Mouse (Mus musculus) MEL (cell line): Measurements from ENCODE around the gene Prss44.

Experiments
- CHD1 ChIP-seq: IDR thresholded peaks from 2 replicates; pipeline ENCODE4 v1.6.1; 2012; ENCODE audit warnings: low read depth, mild to moderate bottlenecking, inconsistent platforms, low read length, improper control_type of control experiment
- CTCF ChIP-seq, 3 experiments: IDR thresholded peaks in 2 of 3; conservative IDR thresholded peaks in 1 of 3; 2 replicates each; pipeline ENCODE4 v1.5.1; 2011 to 2012; ENCODE audit warnings: low read length in 3 of 3, low read depth in 2 of 3, mild to moderate bottlenecking in 2 of 3, improper control_type of control experiment in 1 of 3, inconsistent platforms in 1 of 3, mixed read lengths in 1 of 3, moderate library complexity in 1 of 3; ENCODE audit not compliant: control insufficient read depth in 1 of 3, insufficient read depth in 1 of 3, poor library complexity in 1 of 3, severe bottlenecking in 1 of 3
- ELF1 ChIP-seq: IDR thresholded peaks from 2 replicates; pipeline ENCODE4 v1.6.1; 2014; ENCODE audit warnings: low read depth, mild to moderate bottlenecking, inconsistent platforms, low read length, improper control_type of control experiment, moderate library complexity
- EP300 ChIP-seq, 2 experiments: IDR thresholded peaks; 2 replicates each; pipeline ENCODE4 v1.6.1; 2011; ENCODE audit warnings: improper control_type of control experiment in 2 of 2, low read length in 2 of 2, low read depth in 1 of 2, mild to moderate bottlenecking in 1 of 2
- GATA1 ChIP-seq: IDR thresholded peaks from 2 replicates; pipeline ENCODE4 v1.6.1; 2011; ENCODE audit warnings: low read depth, low read length, improper control_type of control experiment
- NELFE ChIP-seq: IDR thresholded peaks from 2 replicates; pipeline ENCODE4 v1.6.1; 2011; ENCODE audit warnings: low read depth, low read length, improper control_type of control experiment
- POLR2A ChIP-seq, 2 experiments: IDR thresholded peaks; 2 replicates each; pipeline ENCODE4 v1.6.1; 2011 to 2012; ENCODE audit warnings: low read length in 2 of 2, mild to moderate bottlenecking in 2 of 2, control low read depth in 1 of 2, improper control_type of control experiment in 1 of 2, low read depth in 1 of 2, moderate library complexity in 1 of 2; ENCODE audit not compliant: control insufficient read depth in 1 of 2, insufficient read depth in 1 of 2, poor library complexity in 1 of 2
- POLR2AphosphoS2 ChIP-seq: IDR thresholded peaks from 2 replicates; pipeline ENCODE4 v1.6.1; 2011; ENCODE audit warnings: low read length, improper control_type of control experiment
- USF1 ChIP-seq: IDR thresholded peaks from 2 replicates; pipeline ENCODE4 v1.6.1; 2014; ENCODE audit warnings: low read depth, mild to moderate bottlenecking, inconsistent platforms, low read length, improper control_type of control experiment, moderate library complexity

DNA sequence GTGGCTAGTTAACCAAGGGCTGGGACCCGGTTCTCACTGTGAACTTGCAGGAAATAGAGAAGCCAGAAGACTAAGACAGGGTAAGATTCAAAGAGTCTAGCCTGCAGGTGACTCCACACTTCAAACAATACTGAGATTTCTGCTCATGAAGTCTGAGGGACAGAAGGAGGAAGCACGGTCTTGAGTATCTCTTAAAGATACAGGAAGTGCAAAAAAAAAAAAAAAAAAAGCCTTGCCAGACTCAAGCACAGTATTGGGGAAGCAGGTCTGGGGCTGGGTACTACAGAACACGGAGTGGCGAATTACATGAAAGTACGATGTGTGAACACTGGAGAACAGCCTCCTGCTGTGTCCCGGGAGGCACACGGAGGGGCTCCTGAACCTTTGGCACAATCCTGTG lies 12.0 kb downstream of the Prss44 start:
- TF ChIP-seq CHD1 (no peak), EP300 (IDR thresholded peaks at IDR 0.05; ENCODE audit: low read depth in 1 of 2, low read length in 2 of 2) (no peak), CTCF (IDR thresholded peaks at IDR 0.05 in 2 of 3, conservative IDR thresholded peaks at IDR 0.05 in 1 of 3; ENCODE audit: control insufficient read depth in 1 of 3, insufficient read depth in 1 of 3, low read depth in 2 of 3, low read length in 3 of 3, poor library complexity in 1 of 3, severe bottlenecking in 1 of 3) (no peak), GATA1 (no peak), NELFE (no peak), POLR2AphosphoS2 (no peak), USF1 (no peak), POLR2A (IDR thresholded peaks at IDR 0.05; ENCODE audit: control insufficient read depth in 1 of 2, insufficient read depth in 1 of 2, low read depth in 1 of 2, low read length in 2 of 2, poor library complexity in 1 of 2) (no peak), ELF1 (no peak)
